ENCODE assay signal across 27 mouse cellular contexts in the genomic region with DNA sequence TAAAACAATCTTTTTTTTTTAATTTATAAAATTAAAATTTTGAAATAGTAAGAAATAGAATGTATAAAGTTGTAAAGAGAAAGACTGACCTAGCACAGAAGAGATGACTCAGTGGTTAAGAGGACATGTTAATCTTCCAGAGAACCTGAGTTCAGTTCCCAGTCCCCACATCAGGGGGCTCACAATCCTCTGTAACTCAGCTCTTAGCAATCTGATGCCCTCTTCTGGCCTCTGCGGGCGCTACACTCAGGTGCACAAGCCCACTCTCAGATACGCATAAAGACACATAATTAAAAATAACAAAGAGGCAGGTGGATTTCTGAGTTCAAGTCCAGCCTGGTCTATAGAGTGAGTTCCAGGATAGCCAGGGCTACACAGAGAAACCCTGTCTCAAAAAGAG. TPM values are rescaled to one million over a fixed set of nuclear protein-coding genes. Genes with fewer than 3 reads are reported as not detected.
DNase-seq lines count a peak whose midpoint lies in the region; ATAC-seq and TF ChIP-seq lines count a peak whose summit lies in the region.
"Had no signal": no experiment of that assay in that cellular context is flagged by ENCODE, and none has a peak within 500 bp of the region (broad histone marks: within the 10 kb centered on the region; RNA-seq: fewer than 3 reads in every experiment).

No protein-coding gene starts in this region.

- H3K9ac ChIP-seq in liver, postnatal 0 days (replicated peaks) = no peak overlapping the region
- no peak overlapping the region for H3K9ac ChIP-seq in liver, embryonic 11.5 days (ENCODE audit: low read depth, low read length)
- H3K9ac ChIP-seq: embryonic facial prominence, embryonic 12.5 days; heart, embryonic 13.5 days; hindbrain, embryonic 12.5 days; limb, embryonic 12.5 days; neural tube, embryonic 12.5 days had no signal

- no peak for ATAC-seq in liver, postnatal 0 days
- ATAC-seq in liver, embryonic 11.5 days (replicated peaks; ENCODE audit: low FRiP score) = no peak
- ATAC-seq: forebrain, embryonic 14.5 days; hindbrain, postnatal 0 days; intestine, embryonic 16.5 days; midbrain, embryonic 16.5 days had no signal

- no peaks in the 10 kb centered on the region for H3K4me1 ChIP-seq in liver, postnatal 0 days (ENCODE audit: insufficient read depth)
- H3K4me1 ChIP-seq in liver, embryonic 11.5 days (replicated peaks; ENCODE audit: control insufficient read depth, insufficient read depth, low read length) = no peaks in the 10 kb centered on the region
- H3K4me1 ChIP-seq in E14TG2a.4 (replicated peaks; ENCODE audit: low read depth, low read length) = no peaks in the 10 kb centered on the region
- H3K4me1 ChIP-seq: embryonic facial prominence, embryonic 12.5 days; hindbrain, embryonic 12.5 days; limb, embryonic 12.5 days; neural tube, embryonic 12.5 days had no signal

- peak; percentile 6; the same call in 1 of the 2 replicates for TF ChIP-seq CTCF in liver, postnatal 0 days (IDR thresholded peaks at IDR 0.05; ENCODE audit: low read depth)
- TF ChIP-seq CTCF in E14TG2a.4 (conservative IDR thresholded peaks at IDR 0.05; ENCODE audit: low read length) = peak; percentile 13; the same call in 1 of the 2 replicates

- TF ChIP-seq EP300 in liver, postnatal 0 days (IDR thresholded peaks at IDR 0.05; ENCODE audit: low read depth) = no peak

- no peak overlapping the region for H3K4me2 ChIP-seq in liver, postnatal 0 days (ENCODE audit: low read depth, low read length)
- H3K4me2 ChIP-seq in liver, embryonic 11.5 days = no peak overlapping the region
- H3K4me2 ChIP-seq: embryonic facial prominence, embryonic 12.5 days; heart, embryonic 13.5 days; hindbrain, embryonic 12.5 days; limb, embryonic 12.5 days; neural tube, embryonic 12.5 days had no signal

- no peak overlapping the region for H3K27ac ChIP-seq in liver, postnatal 0 days (ENCODE audit: low read depth)
- no peak overlapping the region for H3K27ac ChIP-seq in liver, embryonic 11.5 days (ENCODE audit: low read depth, low read length)
- H3K27ac ChIP-seq: embryonic facial prominence, embryonic 12.5 days; heart, embryonic 13.5 days; hindbrain, embryonic 12.5 days; hindbrain, postnatal 0 days; limb, embryonic 12.5 days; midbrain, embryonic 10.5 days; neural tube, embryonic 12.5 days had no signal

- DNase-seq in liver, postnatal 0 days = no peak
- no peak for DNase-seq in liver, embryonic 11.5 days (ENCODE audit: low spot score)
- peak; percentile 21 for DNase-seq in A20 (ENCODE audit: low read depth, low spot score)
- DNase-seq in ZHBTc4 (ENCODE audit: low read depth, low spot score) = peak; percentile 55
- DNase-seq in B cell, adult 2 months = no peak
- DNase-seq: adrenal gland, postnatal 14 days; cerebellum, adult 11 months; cerebellum, adult 9-11 months; embryo, embryonic 11 days; gastrocnemius, postnatal 25 days; heart, postnatal 14 days; kidney, adult 9 months; kidney, postnatal 14 days; lung, postnatal 14 days; right cerebral cortex, postnatal 4 days had no signal

- H3K36me3 ChIP-seq in liver, postnatal 0 days (replicated peaks; ENCODE audit: insufficient read depth, low read length) = no peaks in the 10 kb centered on the region
- H3K36me3 ChIP-seq in liver, embryonic 11.5 days (ENCODE audit: control insufficient read depth, insufficient read depth, low read length) = no peaks in the 10 kb centered on the region
- no peaks in the 10 kb centered on the region for H3K36me3 ChIP-seq in E14TG2a.4 (ENCODE audit: insufficient read depth, low read length)
- H3K36me3 ChIP-seq: embryonic facial prominence, embryonic 12.5 days; hindbrain, embryonic 12.5 days; limb, embryonic 12.5 days; midbrain, embryonic 10.5 days; neural tube, embryonic 12.5 days had no signal

- no peaks in the 10 kb centered on the region for H3K27me3 ChIP-seq in liver, postnatal 0 days (ENCODE audit: insufficient read depth, low read length)
- no peaks in the 10 kb centered on the region for H3K27me3 ChIP-seq in liver, embryonic 11.5 days (replicated peaks; ENCODE audit: control insufficient read depth, insufficient read depth, low read length)
- H3K27me3 ChIP-seq in E14TG2a.4 (ENCODE audit: insufficient read depth, low read length) = no peaks in the 10 kb centered on the region
- H3K27me3 ChIP-seq: embryonic facial prominence, embryonic 12.5 days; heart, embryonic 13.5 days; hindbrain, embryonic 12.5 days; neural tube, embryonic 12.5 days had no signal

- H3K4me3 ChIP-seq in liver, postnatal 0 days (ENCODE audit: low read depth, low read length) = no peak overlapping the region
- H3K4me3 ChIP-seq in liver, embryonic 11.5 days (ENCODE audit: low read depth, low read length) = no peak overlapping the region
- no peak overlapping the region for H3K4me3 ChIP-seq in E14TG2a.4 (replicated peaks; ENCODE audit: low read length)
- H3K4me3 ChIP-seq: embryonic facial prominence, embryonic 12.5 days; heart, embryonic 13.5 days; hindbrain, embryonic 12.5 days; limb, embryonic 12.5 days; midbrain, embryonic 10.5 days; myocyte; neural tube, embryonic 12.5 days had no signal

- H3K9me3 ChIP-seq in liver, postnatal 0 days (ENCODE audit: low read length) = no peaks in the 10 kb centered on the region
- H3K9me3 ChIP-seq in liver, embryonic 11.5 days (ENCODE audit: control insufficient read depth, low read length) = no peaks in the 10 kb centered on the region
- peaks cover 6% of the 10 kb centered on the region for H3K9me3 ChIP-seq in E14TG2a.4 (ENCODE audit: low read length)
- H3K9me3 ChIP-seq: hindbrain, embryonic 12.5 days; midbrain, embryonic 10.5 days had no signal

- WGBS in liver, postnatal 0 days (ENCODE audit: insufficient replicate concordance) = 93% methylated on average over 3 of the region's 3 CpGs
- WGBS in liver, embryonic 11.5 days = 93% methylated on average over 3 of the region's 3 CpGs

RNA-seq across cellular contexts. Expression of a gene that starts 38.2 kb away (rescaled TPM):
- 2.8 and 3.7 TPM in 2 replicates for polyA plus RNA-seq in liver, postnatal 0 days (2015; fragmentation: Nextera tagmentation; extraction: Ambion mirVana)
- 9.1 and 9.8 TPM in 2 replicates for polyA plus RNA-seq in liver, embryonic 11.5 days (2014; fragmentation: Nextera tagmentation; extraction: Ambion mirVana)

Comparison
In these comparisons a context has a peak if more than half of its experiments do, and no peak if none do; other contexts are left out.
1. DNase-seq: peak in A20 (single experiment) and ZHBTc4 (single experiment); none in liver, postnatal 0 days (single experiment), liver, embryonic 11.5 days (single experiment) and B cell, adult 2 months (0 of 2).